Mouse (Mus musculus): ENCODE data around the gene Gas7. TPM values are rescaled to one million over a fixed set of nuclear protein-coding genes. Genes with fewer than 3 reads are reported as not detected.

Gene Gas7
- polyA plus RNA-seq, 1 experiment from 2014 or later = 19.4 TPM

GRCm38 (mm10) chr11:67728726-67729125 is 273.5 kb downstream of the Gas7 start:
- no peaks in the 10 kb centered on the region for H3K9me3 ChIP-seq (ENCODE audit: control insufficient read depth, low read length)
- ATAC-seq (ENCODE audit: low read depth) (no peak), DNase-seq (ENCODE audit: low spot score) (no peak)
- no peaks in the 10 kb centered on the region for H3K4me1 ChIP-seq (ENCODE audit: control insufficient read depth, insufficient read depth, low read length)
- H3K4me3 ChIP-seq (ENCODE audit: low read depth, low read length) = no peak overlapping the region
- no peak overlapping the region for H3K27ac ChIP-seq (replicated peaks; ENCODE audit: low read depth, low read length)
- no peaks in the 10 kb centered on the region for H3K36me3 ChIP-seq (ENCODE audit: control insufficient read depth, insufficient read depth, low read length)
- H3K9ac ChIP-seq (ENCODE audit: low read depth, low read length) = no peak overlapping the region
- H3K4me2 ChIP-seq (ENCODE audit: low read depth, low read length) = no peak overlapping the region
- H3K27me3 ChIP-seq (replicated peaks; ENCODE audit: control insufficient read depth, insufficient read depth, low read length) = no peaks in the 10 kb centered on the region

- WGBS = 92% methylated on average over 2 of the region's 2 CpGs
Observed at GRCm38 (mm10) chr11:67731056-67731455, 275.8 kb downstream of the Gas7 start.

GRCm38 (mm10) chr11:67733726-67734125 is 278.5 kb downstream of the Gas7 start:
- H3K4me3 ChIP-seq (ENCODE audit: low read depth, low read length) = no peak overlapping the region
- no peak overlapping the region for H3K4me2 ChIP-seq (ENCODE audit: low read depth, low read length)
- ATAC-seq (ENCODE audit: low read depth) = no peak
- H3K4me1 ChIP-seq (ENCODE audit: control insufficient read depth, insufficient read depth, low read length) = no peaks in the 10 kb centered on the region
- no peaks in the 10 kb centered on the region for H3K36me3 ChIP-seq (ENCODE audit: control insufficient read depth, insufficient read depth, low read length)
- no peaks in the 10 kb centered on the region for H3K9me3 ChIP-seq (ENCODE audit: control insufficient read depth, low read length)
- 75% methylated on average over 1 of the region's 1 CpGs for WGBS
- no peaks in the 10 kb centered on the region for H3K27me3 ChIP-seq (replicated peaks; ENCODE audit: control insufficient read depth, insufficient read depth, low read length)
- no peak for DNase-seq (ENCODE audit: low spot score)
- H3K9ac ChIP-seq (ENCODE audit: low read depth, low read length) = no peak overlapping the region
- H3K27ac ChIP-seq (replicated peaks; ENCODE audit: low read depth, low read length) = no peak overlapping the region

More at GRCm38 (mm10) chr11:67731056-67731455, 275.8 kb downstream of the Gas7 start:
- Histone ChIP-seq H3K9me3 (ENCODE audit: control insufficient read depth, low read length) (no peaks in the 10 kb centered on the region), H3K4me3 (ENCODE audit: low read depth, low read length) (no peak overlapping the region), H3K27me3 (replicated peaks; ENCODE audit: control insufficient read depth, insufficient read depth, low read length) (no peaks in the 10 kb centered on the region), H3K4me2 (ENCODE audit: low read depth, low read length) (no peak overlapping the region), H3K36me3 (ENCODE audit: control insufficient read depth, insufficient read depth, low read length) (no peaks in the 10 kb centered on the region), H3K4me1 (ENCODE audit: control insufficient read depth, insufficient read depth, low read length) (no peaks in the 10 kb centered on the region), H3K9ac (ENCODE audit: low read depth, low read length) (no peak overlapping the region), H3K27ac (replicated peaks; ENCODE audit: low read depth, low read length) (no peak overlapping the region)
- ATAC-seq (ENCODE audit: low read depth) (no peak), DNase-seq (ENCODE audit: low spot score) (no peak)

GRCm38 (mm10) chr11:67734597-67734996 is 279.4 kb downstream of the Gas7 start:
- no peaks in the 10 kb centered on the region for H3K36me3 ChIP-seq (ENCODE audit: control insufficient read depth, insufficient read depth, low read length)
- H3K4me2 ChIP-seq (ENCODE audit: low read depth, low read length) = no peak overlapping the region
- DNase-seq (ENCODE audit: low spot score) (no peak), ATAC-seq (ENCODE audit: low read depth) (no peak)
- H3K9me3 ChIP-seq (ENCODE audit: control insufficient read depth, low read length) = no peaks in the 10 kb centered on the region
- WGBS = 54% methylated on average over 3 of the region's 3 CpGs
- no peak overlapping the region for H3K4me3 ChIP-seq (ENCODE audit: low read depth, low read length)
- no peaks in the 10 kb centered on the region for H3K27me3 ChIP-seq (replicated peaks; ENCODE audit: control insufficient read depth, insufficient read depth, low read length)
- H3K27ac ChIP-seq (replicated peaks; ENCODE audit: low read depth, low read length) = no peak overlapping the region
- H3K4me1 ChIP-seq (ENCODE audit: control insufficient read depth, insufficient read depth, low read length) = no peaks in the 10 kb centered on the region
- H3K9ac ChIP-seq (ENCODE audit: low read depth, low read length) = no peak overlapping the region

- 79% methylated on average over 6 of the region's 6 CpGs for WGBS
- Histone ChIP-seq H3K4me3 (ENCODE audit: low read depth, low read length) (no peak overlapping the region), H3K9ac (ENCODE audit: low read depth, low read length) (no peak overlapping the region), H3K4me1 (ENCODE audit: control insufficient read depth, insufficient read depth, low read length) (no peaks in the 10 kb centered on the region), H3K36me3 (ENCODE audit: control insufficient read depth, insufficient read depth, low read length) (no peaks in the 10 kb centered on the region), H3K4me2 (ENCODE audit: low read depth, low read length) (no peak overlapping the region), H3K27ac (replicated peaks; ENCODE audit: low read depth, low read length) (no peak overlapping the region), H3K27me3 (replicated peaks; ENCODE audit: control insufficient read depth, insufficient read depth, low read length) (no peaks in the 10 kb centered on the region), H3K9me3 (ENCODE audit: control insufficient read depth, low read length) (no peaks in the 10 kb centered on the region)
- ATAC-seq (ENCODE audit: low read depth) (no peak), DNase-seq (ENCODE audit: low spot score) (no peak)
Observed at GRCm38 (mm10) chr11:67738345-67738744, 283.1 kb downstream of the Gas7 start.

Other genes with a start within 250 kb of the Gas7 start
- gene Myh4, start 217.4 kb upstream of the Gas7 start, polyA plus RNA-seq (2014; fragmentation: Nextera tagmentation; extraction: Ambion mirVana) = 0.18 and 0.35 TPM in 2 replicates
- 158 and 282 TPM in 2 replicates for gene Myh8, start 178.3 kb upstream of the Gas7 start, polyA plus RNA-seq (2014; fragmentation: Nextera tagmentation; extraction: Ambion mirVana)
- gene Myh13, start 133.8 kb upstream of the Gas7 start, polyA plus RNA-seq (2014; fragmentation: Nextera tagmentation; extraction: Ambion mirVana) = 0.33 and 0.39 TPM in 2 replicates
- gene Rcvrn, start 239.9 kb downstream of the Gas7 start, polyA plus RNA-seq (2014; fragmentation: Nextera tagmentation; extraction: Ambion mirVana) = not detected in 2 replicates

All from embryonic facial prominence, embryonic 14.5 days (tissue).